Mouse (Mus musculus): Measurements from ENCODE around the gene Cops7b.

DNA sequence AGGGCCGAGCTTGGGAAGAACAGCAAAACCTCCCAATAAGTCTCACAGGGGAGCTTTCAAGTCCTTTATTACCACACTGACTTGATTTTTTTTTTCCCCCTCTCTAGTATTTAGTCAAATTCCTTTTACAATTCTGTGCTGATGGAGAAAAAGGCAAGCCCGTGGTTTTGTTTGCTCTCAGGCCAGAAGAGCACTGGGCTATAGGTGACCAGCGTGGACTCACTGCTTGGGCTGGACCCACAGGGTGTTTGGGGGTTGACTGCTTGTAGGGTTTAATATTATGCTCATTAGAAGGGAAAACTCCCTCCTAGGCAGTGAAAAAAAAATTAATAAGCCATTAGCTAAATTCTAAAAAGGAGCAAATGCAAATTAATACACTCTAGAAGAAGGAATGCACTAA, 50.7 kb downstream of the Cops7b start:
- TF ChIP-seq CTCF (IDR thresholded peaks at IDR 0.05; ENCODE audit: borderline replicate concordance, insufficient read depth, low read depth, low read length) (no peak), POLR2A (IDR thresholded peaks at IDR 0.05; ENCODE audit: borderline replicate concordance, insufficient read depth, low read length) (no peak)
